Comparison of ENCODE assay signal across 14 mouse cellular contexts in the genomic region with DNA sequence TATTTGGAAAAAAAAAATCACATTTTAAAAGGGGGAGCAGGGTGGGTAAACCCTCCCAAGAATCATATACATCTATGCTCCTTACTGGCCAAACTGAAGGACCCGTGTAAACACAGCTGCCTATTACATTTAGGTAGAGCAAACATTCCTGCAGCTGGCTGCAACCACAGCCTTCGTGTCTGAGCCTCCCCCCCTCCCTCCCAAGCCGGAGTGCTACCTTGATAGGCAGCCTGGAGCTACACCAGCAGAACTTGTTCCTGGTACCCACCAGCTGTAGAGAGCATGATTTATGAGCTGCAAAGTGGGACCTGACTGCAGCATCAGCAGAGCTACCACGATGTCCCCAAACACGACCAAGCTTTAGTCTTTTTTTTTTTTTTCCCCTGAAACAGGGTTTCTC. TPM values are rescaled to one million over a fixed set of nuclear protein-coding genes. Genes with fewer than 3 reads are reported as not detected.
DNase-seq lines count a peak whose midpoint lies in the region; ATAC-seq and TF ChIP-seq lines count a peak whose summit lies in the region.
"Had no signal": no experiment of that assay in that cellular context is flagged by ENCODE, and none has a peak within 500 bp of the region (broad histone marks: within the 10 kb centered on the region; RNA-seq: fewer than 3 reads in every experiment).

No protein-coding gene starts in this region.

- no peak for ATAC-seq in heart, embryonic 11.5 days (replicated peaks; ENCODE audit: insufficient number of reproducible peaks, low FRiP score, low TSS enrichment)
- ATAC-seq in embryonic facial prominence, embryonic 14.5 days (ENCODE audit: low read depth), result peak; percentile 47; the same call in 1 of the 2 replicates
- ATAC-seq in liver, postnatal 0 days, result no peak

- H3K27ac ChIP-seq in heart, embryonic 11.5 days (ENCODE audit: low read depth, low read length), result peak overlapping the region; percentile 70
- no peak overlapping the region for H3K27ac ChIP-seq in embryonic facial prominence, embryonic 14.5 days (replicated peaks; ENCODE audit: low read depth, low read length)
- no peak overlapping the region for H3K27ac ChIP-seq in liver, postnatal 0 days (ENCODE audit: low read depth)
- H3K27ac ChIP-seq: neural tube, embryonic 12.5 days had no signal

- no peak for DNase-seq in heart, postnatal 4 days
- peak; percentile 37 for DNase-seq in CD4-positive, CD25-positive, alpha-beta regulatory T cell, adult 2 months (ENCODE audit: low read depth, low spot score)
- DNase-seq in embryonic facial prominence, embryonic 14.5 days (ENCODE audit: low spot score), result peak; percentile 72
- peak; percentile 34 for DNase-seq in mesoderm, embryonic 11.5 days (ENCODE audit: low read depth, low spot score)
- no peak for DNase-seq in adrenal gland, adult (ENCODE audit: inconsistent age in 2 of 2, low spot score in 1 of 2)
- no peak for DNase-seq in liver, postnatal 0 days
- DNase-seq in adrenal gland, postnatal 25 days, result no peak
- DNase-seq: cerebellum, adult 11-12 months; gastrocnemius, postnatal 14 days; kidney, postnatal 4 days; midbrain, embryonic 14.5 days; spleen, adult 18-20 months had no signal

- H3K4me3 ChIP-seq in heart, embryonic 11.5 days (ENCODE audit: low read depth, low read length), result no peak overlapping the region
- no peak overlapping the region for H3K4me3 ChIP-seq in embryonic facial prominence, embryonic 14.5 days (ENCODE audit: low read depth, low read length)
- no peak overlapping the region for H3K4me3 ChIP-seq in liver, postnatal 0 days (ENCODE audit: low read depth, low read length)
- H3K4me3 ChIP-seq: neural tube, embryonic 12.5 days had no signal

- 19% methylated on average over 5 of the region's 5 CpGs for WGBS in heart, embryonic 11.5 days (ENCODE audit: insufficient replicate concordance)
- WGBS in embryonic facial prominence, embryonic 14.5 days, result 29% methylated on average over 5 of the region's 5 CpGs
- 19% methylated on average over 5 of the region's 5 CpGs for WGBS in liver, postnatal 0 days (ENCODE audit: insufficient replicate concordance)

- TF ChIP-seq CTCF in liver, postnatal 0 days (IDR thresholded peaks at IDR 0.05; ENCODE audit: low read depth), result no peak

- no peaks in the 10 kb centered on the region for H3K9me3 ChIP-seq in heart, embryonic 11.5 days (replicated peaks; ENCODE audit: control insufficient read depth, low read length)
- no peaks in the 10 kb centered on the region for H3K9me3 ChIP-seq in embryonic facial prominence, embryonic 14.5 days (ENCODE audit: control insufficient read depth, low read length)
- H3K9me3 ChIP-seq in liver, postnatal 0 days (ENCODE audit: low read length), result no peaks in the 10 kb centered on the region
- H3K9me3 ChIP-seq: neural tube, embryonic 12.5 days had no signal

- TF ChIP-seq EP300 in liver, postnatal 0 days (IDR thresholded peaks at IDR 0.05; ENCODE audit: low read depth), result no peak

- H3K4me2 ChIP-seq in heart, embryonic 11.5 days, result peak overlapping the region; percentile 37; the same call in 1 of the 2 replicates
- no peak overlapping the region for H3K4me2 ChIP-seq in embryonic facial prominence, embryonic 14.5 days (ENCODE audit: low read depth, low read length)
- H3K4me2 ChIP-seq in liver, postnatal 0 days (ENCODE audit: low read depth, low read length), result no peak overlapping the region
- H3K4me2 ChIP-seq: neural tube, embryonic 12.5 days had no signal

- peaks cover 40% of the 10 kb centered on the region for H3K4me1 ChIP-seq in heart, embryonic 11.5 days (ENCODE audit: control insufficient read depth, insufficient read depth, low read length)
- H3K4me1 ChIP-seq in embryonic facial prominence, embryonic 14.5 days (ENCODE audit: control insufficient read depth, insufficient read depth, low read length), result peaks cover 4% of the 10 kb centered on the region; the same call in 1 of the 2 replicates
- H3K4me1 ChIP-seq in liver, postnatal 0 days (ENCODE audit: insufficient read depth), result 0 out of 2 replicates have a peak, but pooled peaks cover 2% of the 10 kb centered on the region

- H3K9ac ChIP-seq in heart, embryonic 11.5 days (ENCODE audit: low read depth, low read length), result no peak overlapping the region
- no peak overlapping the region for H3K9ac ChIP-seq in embryonic facial prominence, embryonic 14.5 days (ENCODE audit: low read depth, low read length)
- no peak overlapping the region; the same call in 1 of the 2 replicates for H3K9ac ChIP-seq in liver, postnatal 0 days (replicated peaks)
- H3K9ac ChIP-seq: neural tube, embryonic 12.5 days had no signal

- H3K36me3 ChIP-seq in heart, embryonic 11.5 days (ENCODE audit: control insufficient read depth, insufficient read depth, low read length), result no peaks in the 10 kb centered on the region
- no peaks in the 10 kb centered on the region for H3K36me3 ChIP-seq in embryonic facial prominence, embryonic 14.5 days (ENCODE audit: control insufficient read depth, insufficient read depth, low read length)
- peaks cover 5% of the 10 kb centered on the region; the same call in 1 of the 2 replicates for H3K36me3 ChIP-seq in liver, postnatal 0 days (replicated peaks; ENCODE audit: insufficient read depth, low read length)
- H3K36me3 ChIP-seq: neural tube, embryonic 12.5 days had no signal

- H3K27me3 ChIP-seq in heart, embryonic 11.5 days (ENCODE audit: control insufficient read depth, insufficient read depth, low read length), result no peaks in the 10 kb centered on the region
- no peaks in the 10 kb centered on the region for H3K27me3 ChIP-seq in embryonic facial prominence, embryonic 14.5 days (replicated peaks; ENCODE audit: control insufficient read depth, insufficient read depth, low read length)
- no peaks in the 10 kb centered on the region for H3K27me3 ChIP-seq in liver, postnatal 0 days (ENCODE audit: insufficient read depth, low read length)

RNA-seq across cellular contexts. Expression of a gene that starts 9.9 kb away (rescaled TPM):
- 10.6 and 11.7 TPM in 2 replicates for polyA plus RNA-seq in heart, embryonic 11.5 days (2014; fragmentation: Nextera tagmentation; extraction: Ambion mirVana)
- total RNA-seq in heart, postnatal 4 days (2021), result 10 to 100 TPM; 11.3 to 12.2 TPM
- 10.4 and 11.0 TPM in 2 replicates for polyA plus RNA-seq in embryonic facial prominence, embryonic 14.5 days (2014; fragmentation: Nextera tagmentation; extraction: Ambion mirVana)
- 6.5 and 8.4 TPM in 2 replicates for polyA plus RNA-seq in liver, postnatal 0 days (2015; fragmentation: Nextera tagmentation; extraction: Ambion mirVana)
- total RNA-seq in adrenal gland, postnatal 25 days (2021), result 15.2 and 19.1 TPM in 2 replicates

Comparison
In these comparisons a context has a peak if more than half of its experiments do, and no peak if none do; other contexts are left out.
1. DNase-seq: peak in CD4-positive, CD25-positive, alpha-beta regulatory T cell, adult 2 months (single experiment), embryonic facial prominence, embryonic 14.5 days (single experiment) and mesoderm, embryonic 11.5 days (single experiment); none in heart, postnatal 4 days (single experiment), adrenal gland, adult (0 of 2), liver, postnatal 0 days (single experiment) and adrenal gland, postnatal 25 days (single experiment).